Mouse (Mus musculus): Measurements from ENCODE around the gene Gm49373. TPM values are rescaled to one million over a fixed set of nuclear protein-coding genes. Genes with fewer than 3 reads are reported as not detected.

The Gm49373 gene
- polyA plus RNA-seq (2021): 0.15 TPM

- POLR2A ChIA-PET: interaction anchor here (0.6 to 1.4 kb wide), 2 partner anchors 10 to 40 kb away, joined by 4 to 7 read pairs; no protein-coding TSS in a partner anchor
- CTCF ChIA-PET: interaction anchor here (1.5 to 2.0 kb wide), 3 partner anchors 19 to 64 kb away, joined by 4 to 7 read pairs (median 6); no protein-coding TSS in a partner anchor
- ATAC-seq (peak; percentile 72), DNase-seq (ENCODE audit: low read depth, low spot score) (no peak)
- no peak for TF ChIP-seq CTCF (IDR thresholded peaks at IDR 0.05)
- H3K27me3 ChIP-seq: no peaks in the 10 kb centered on the region
- in situ Hi-C loops (cut with MboI; ENCODE audit: low pct_unique_long_range_greater_than_20kb): loop anchor here (5.0 kb wide), 1 partner anchor 41 kb away; the partner anchor contains the start of gene Icam5
Observed at GRCm38 (mm10) chr9:21073044-21073840, at the start of gene Gm49373, which contains the start of gene Fdx1l. Gm49373 (minus strand) TSS chr9:21073096. Fdx1l (minus strand) TSS chr9:21073614.

- DNase-seq (ENCODE audit: low read depth, low spot score): no peak
- no peaks in the 10 kb centered on the region for H3K27me3 ChIP-seq
- ChIA-PET CTCF (interaction anchor here (1.3 kb wide), 1 partner anchor 15 kb away, joined by 3 read pairs; no protein-coding TSS in a partner anchor), POLR2A (no interaction called here)
- TF ChIP-seq CTCF (IDR thresholded peaks at IDR 0.05): no peak
- in situ Hi-C loops (cut with MboI; ENCODE audit: low pct_unique_long_range_greater_than_20kb): no loop called here
- ATAC-seq: no peak
Observed at GRCm38 (mm10) chr9:21121483-21121882, 48.6 kb upstream of the Gm49373 start.

- no peaks in the 10 kb centered on the region for H3K27me3 ChIP-seq
- POLR2A ChIA-PET: interaction anchor here (0.6 to 1.0 kb wide), 2 partner anchors 16 to 18 kb away, joined by 3 to 5 read pairs; no protein-coding TSS in a partner anchor
- TF ChIP-seq CTCF (IDR thresholded peaks at IDR 0.05): no peak
- ATAC-seq (no peak), DNase-seq (ENCODE audit: low read depth, low spot score) (no peak)
- in situ Hi-C loops (cut with MboI; ENCODE audit: low pct_unique_long_range_greater_than_20kb): no loop called here
- CTCF ChIA-PET: no interaction called here
Observed at GRCm38 (mm10) chr9:21117073-21117472, 44.2 kb upstream of the Gm49373 start.

- no peak for TF ChIP-seq CTCF (IDR thresholded peaks at IDR 0.05)
Observed at GRCm38 (mm10) chr9:21115105-21115504, 42.2 kb upstream of the Gm49373 start.

GRCm38 (mm10) chr9:21114190-21114589 is 41.3 kb upstream of the Gm49373 start:
- POLR2A ChIA-PET: no interaction called here
- CTCF ChIA-PET: interaction anchor here (1.1 kb wide), 1 partner anchor 11 kb away, joined by 4 read pairs; no protein-coding TSS in a partner anchor
- no peak for TF ChIP-seq CTCF (IDR thresholded peaks at IDR 0.05)

More at GRCm38 (mm10) chr9:21115105-21115504, 42.2 kb upstream of the Gm49373 start:
- in situ Hi-C loops (cut with MboI; ENCODE audit: low pct_unique_long_range_greater_than_20kb): no loop called here
- ChIA-PET CTCF (interaction anchor here (1.0 kb wide), 1 partner anchor 49 kb away, joined by 3 read pairs; no protein-coding TSS in a partner anchor), POLR2A (no interaction called here)
- ATAC-seq (no peak), DNase-seq (ENCODE audit: low read depth, low spot score) (no peak)
- H3K27me3 ChIP-seq: no peaks in the 10 kb centered on the region

GRCm38 (mm10) chr9:21113751-21114150 is 40.9 kb upstream of the Gm49373 start:
- no peak for TF ChIP-seq CTCF (IDR thresholded peaks at IDR 0.05)
- no peaks in the 10 kb centered on the region for H3K27me3 ChIP-seq
- no peak for ATAC-seq
- ChIA-PET POLR2A (no interaction called here), CTCF (interaction anchor here (1.1 kb wide), 1 partner anchor 11 kb away, joined by 4 read pairs; no protein-coding TSS in a partner anchor)
- in situ Hi-C loops (cut with MboI; ENCODE audit: low pct_unique_long_range_greater_than_20kb): no loop called here
- DNase-seq (ENCODE audit: low read depth, low spot score): no peak

More at GRCm38 (mm10) chr9:21114190-21114589, 41.3 kb upstream of the Gm49373 start:
- DNase-seq (ENCODE audit: low read depth, low spot score) (no peak), ATAC-seq (no peak)
- H3K27me3 ChIP-seq: no peaks in the 10 kb centered on the region
- in situ Hi-C loops (cut with MboI; ENCODE audit: low pct_unique_long_range_greater_than_20kb): no loop called here

GRCm38 (mm10) chr9:21107607-21108237 is 34.8 kb upstream of the Gm49373 start:
- POLR2A ChIA-PET: interaction anchor here (0.6 kb wide), 1 partner anchor 22 kb away, joined by 3 read pairs; no protein-coding TSS in a partner anchor
- no peak for TF ChIP-seq CTCF (IDR thresholded peaks at IDR 0.05)
- in situ Hi-C loops (cut with MboI; ENCODE audit: low pct_unique_long_range_greater_than_20kb): no loop called here
- no peaks in the 10 kb centered on the region for H3K27me3 ChIP-seq
- CTCF ChIA-PET: interaction anchor here (1.2 kb wide), 1 partner anchor 10 kb away, joined by 3 read pairs; no protein-coding TSS in a partner anchor
- ATAC-seq (no peak), DNase-seq (ENCODE audit: low read depth, low spot score) (no peak)

- CTCF ChIA-PET: interaction anchor here (1.8 kb wide), 1 partner anchor 31 kb away, joined by 4 read pairs; no protein-coding TSS in a partner anchor
- POLR2A ChIA-PET: no interaction called here
Observed at GRCm38 (mm10) chr9:21105760-21106564, 33.1 kb upstream of the Gm49373 start.

GRCm38 (mm10) chr9:21104814-21105213 is 31.9 kb upstream of the Gm49373 start:
- DNase-seq (ENCODE audit: low read depth, low spot score) (no peak), ATAC-seq (no peak)
- CTCF ChIA-PET: interaction anchor here (1.8 kb wide), 1 partner anchor 32 kb away, joined by 4 read pairs; no protein-coding TSS in a partner anchor
- in situ Hi-C loops (cut with MboI; ENCODE audit: low pct_unique_long_range_greater_than_20kb): no loop called here
- POLR2A ChIA-PET: no interaction called here
- H3K27me3 ChIP-seq: no peaks in the 10 kb centered on the region
- TF ChIP-seq CTCF (IDR thresholded peaks at IDR 0.05): no peak

More at GRCm38 (mm10) chr9:21105760-21106564, 33.1 kb upstream of the Gm49373 start:
- ATAC-seq (no peak), DNase-seq (ENCODE audit: low read depth, low spot score) (no peak)
- in situ Hi-C loops (cut with MboI; ENCODE audit: low pct_unique_long_range_greater_than_20kb): no loop called here
- TF ChIP-seq CTCF (IDR thresholded peaks at IDR 0.05): no peak
- H3K27me3 ChIP-seq: no peaks in the 10 kb centered on the region

GRCm38 (mm10) chr9:21102076-21102475 is 29.2 kb upstream of the Gm49373 start:
- ChIA-PET POLR2A (no interaction called here), CTCF (no interaction called here)
- ATAC-seq (no peak), DNase-seq (ENCODE audit: low read depth, low spot score) (no peak)
- H3K27me3 ChIP-seq: no peaks in the 10 kb centered on the region
- in situ Hi-C loops (cut with MboI; ENCODE audit: low pct_unique_long_range_greater_than_20kb): no loop called here
- TF ChIP-seq CTCF (IDR thresholded peaks at IDR 0.05): no peak
